Mouse (Mus musculus) yolk sac, embryonic 10.5 days (tissue): Measurements from ENCODE around the gene Kif14.
A peak's percentile ranks its signal among the peaks of the same experiment; 100 is the strongest.
"Not testable (repeated sequence)": the region's sequence is repeated elsewhere in the genome, so short reads cannot be mapped to it uniquely, and the experiment has no call there.

Source experiments
- DNase-seq: peaks from one replicate; pipeline ENCODE4 v3.0.0-alpha.2; 2017; ENCODE audit warnings: low spot score

Gene Kif14

GRCm38 (mm10) chr1:136491681-136492080 lies 25.5 kb downstream of the Kif14 start:
- DNase-seq: no peak

GRCm38 (mm10) chr1:136492232-136492631 lies 26.1 kb downstream of the Kif14 start:
- no peak for DNase-seq

GRCm38 (mm10) chr1:136499317-136499716 lies 33.2 kb downstream of the Kif14 start:
- no peak for DNase-seq

- no peak for DNase-seq
Observed at GRCm38 (mm10) chr1:136502936-136503335, 36.8 kb downstream of the Kif14 start.

GRCm38 (mm10) chr1:136506255-136506654 lies 40.1 kb downstream of the Kif14 start:
- not testable (repeated sequence) for DNase-seq

- DNase-seq: no peak
Observed at GRCm38 (mm10) chr1:136512317-136512716, 46.2 kb downstream of the Kif14 start.

GRCm38 (mm10) chr1:136513181-136513580 lies 47.0 kb downstream of the Kif14 start:
- no peak for DNase-seq

GRCm38 (mm10) chr1:136518699-136519356 lies 52.7 kb downstream of the Kif14 start:
- peak; percentile 37 for DNase-seq

- peak; percentile 13 for DNase-seq
Observed at GRCm38 (mm10) chr1:136521363-136521937, 55.3 kb downstream of the Kif14 start.

GRCm38 (mm10) chr1:136524917-136525316 lies 58.8 kb downstream of the Kif14 start:
- peak; percentile 58 for DNase-seq

- DNase-seq: no peak
Observed at GRCm38 (mm10) chr1:136525818-136526217, 59.7 kb downstream of the Kif14 start.

GRCm38 (mm10) chr1:136527163-136527562 lies 61.0 kb downstream of the Kif14 start:
- DNase-seq: no peak

- DNase-seq: no peak
Observed at GRCm38 (mm10) chr1:136532556-136532955, 66.4 kb downstream of the Kif14 start.

GRCm38 (mm10) chr1:136536947-136537346 lies 70.8 kb downstream of the Kif14 start:
- DNase-seq: no peak

- no peak for DNase-seq
Observed at GRCm38 (mm10) chr1:136538247-136538646, 72.1 kb downstream of the Kif14 start.

GRCm38 (mm10) chr1:136540407-136540895 lies 74.3 kb downstream of the Kif14 start:
- peak; percentile 69 for DNase-seq

- DNase-seq: peak; percentile 90
Observed at GRCm38 (mm10) chr1:136541618-136542376, 75.7 kb downstream of the Kif14 start.

GRCm38 (mm10) chr1:136543920-136544319 lies 77.8 kb downstream of the Kif14 start:
- DNase-seq: no peak

- no peak for DNase-seq
Observed at GRCm38 (mm10) chr1:136547068-136547467, 80.9 kb downstream of the Kif14 start.

- DNase-seq: no peak
Observed at GRCm38 (mm10) chr1:136550285-136550684, 84.1 kb downstream of the Kif14 start.

GRCm38 (mm10) chr1:136550851-136551540 lies 84.9 kb downstream of the Kif14 start:
- DNase-seq: peak; percentile 68

GRCm38 (mm10) chr1:136554686-136555085 lies 88.5 kb downstream of the Kif14 start:
- no peak for DNase-seq
